Mouse (Mus musculus) induced T-regulatory cell, adult 2 months (primary cell): ENCODE results near the gene Foxl1.

Source experiments
- DNase-seq: peaks from one replicate; pipeline ENCODE4 v3.0.0-alpha.2; 2012; ENCODE audit warnings: low read depth

Foxl1 gene

GRCm38 (mm10) chr8:121170116-121170515 is 42.4 kb downstream of the Foxl1 start:
- DNase-seq: no peak

GRCm38 (mm10) chr8:121170626-121171552 is 43.1 kb downstream of the Foxl1 start:
- DNase-seq: no peak

GRCm38 (mm10) chr8:121172567-121172966 is 44.8 kb downstream of the Foxl1 start:
- DNase-seq: no peak

- no peak for DNase-seq
These were observed 46.4 kb downstream of the Foxl1 start for GRCm38 (mm10) chr8:121174178-121174577.

- DNase-seq: no peak
These were observed 47.2 kb downstream of the Foxl1 start for GRCm38 (mm10) chr8:121174721-121175539.

- no peak for DNase-seq
These were observed 47.9 kb downstream of the Foxl1 start for GRCm38 (mm10) chr8:121175540-121176090.

- DNase-seq: peak; percentile 48
These were observed 48.6 kb downstream of the Foxl1 start for GRCm38 (mm10) chr8:121176291-121176690.
